Mouse (Mus musculus) kidney, postnatal 0 days (tissue): ENCODE results near the gene Ubr1. TPM values are rescaled to one million over a fixed set of nuclear protein-coding genes. Genes with fewer than 3 reads are reported as not detected.

Experiments
- ATAC-seq: fragments of 200-750 bp; cut with Nextera tagmentation; replicated peaks from 2 replicates; pipeline ENCODE4 v1.8.0; 2017; ENCODE audit warnings: low read depth, moderate number of reproducible peaks, moderate TSS enrichment, moderate library complexity; ENCODE audit not compliant: low FRiP score
- DNase-seq: peaks from one replicate; pipeline ENCODE4 v3.0.0-alpha.2; 2016; ENCODE audit warnings: low spot score
- H3K27ac ChIP-seq: fragments of 300-500 bp; sonication (generic); 2 replicates; pipeline ENCODE4 v1.5.1; 2014; ENCODE audit warnings: mild to moderate bottlenecking
- H3K27me3 ChIP-seq: fragments of 300-500 bp; sonication (generic); 2 replicates; pipeline ENCODE4 v1.6.1; 2014; ENCODE audit warnings: low read length, mixed read lengths; ENCODE audit not compliant: insufficient read depth
- H3K36me3 ChIP-seq: fragments of 300-500 bp; sonication (generic); 2 replicates; pipeline ENCODE4 v1.6.1; 2014; ENCODE audit warnings: low read length, mixed read lengths; ENCODE audit not compliant: insufficient read depth
- H3K4me1 ChIP-seq: fragments of 300-500 bp; sonication (generic); replicated peaks from 2 replicates; pipeline ENCODE4 v1.6.1; 2014; ENCODE audit warnings: antibody characterized with exemption, low read length, mixed read lengths; ENCODE audit not compliant: insufficient read depth
- H3K4me2 ChIP-seq: fragments of 300-500 bp; sonication (generic); 2 replicates; pipeline ENCODE4 v1.6.1; 2014; ENCODE audit warnings: mild to moderate bottlenecking, low read length, moderate library complexity, mixed read lengths
- H3K4me3 ChIP-seq: fragments of 300-500 bp; sonication (generic); replicated peaks from 2 replicates; pipeline ENCODE4 v1.5.1; 2014; ENCODE audit warnings: low read depth, low read length
- H3K9ac ChIP-seq: fragments of 300-500 bp; sonication (generic); 2 replicates; pipeline ENCODE4 v1.6.1; 2014; ENCODE audit warnings: low read depth, low read length
- H3K9me3 ChIP-seq: fragments of 300-500 bp; sonication (generic); replicated peaks from 2 replicates; pipeline ENCODE4 v1.6.1; 2016; ENCODE audit warnings: low read length, inconsistent platforms, mixed read lengths
- CTCF ChIP-seq: IDR thresholded peaks from 2 replicates; pipeline ENCODE4 v1.5.1; 2016; ENCODE audit warnings: antibody characterized with exemption, low read depth, mild to moderate bottlenecking, moderate library complexity
- WGBS: fragments of 180-500 bp; shearing (Covaris S2); extraction: QIAGEN DNeasy Blood & Tissue Kit; methylation state at CpG from one replicate; pipeline ENCODE4 v1.1.7; 2014; 5-methylcytosine and 5-hydroxymethylcytosine counted together
- polyA plus RNA-seq: library from polyadenylated mRNA; unstranded; fragments of >200 nt; fragmentation: Nextera tagmentation; extraction: Ambion mirVana; gene quantifications from 2 replicates; pipeline ENCODE4 v1.2.1, GENCODE M21; 2015

The Ubr1 gene
- polyA plus RNA-seq, 1 experiment from 2014 or later = 16.2 TPM

DNA sequence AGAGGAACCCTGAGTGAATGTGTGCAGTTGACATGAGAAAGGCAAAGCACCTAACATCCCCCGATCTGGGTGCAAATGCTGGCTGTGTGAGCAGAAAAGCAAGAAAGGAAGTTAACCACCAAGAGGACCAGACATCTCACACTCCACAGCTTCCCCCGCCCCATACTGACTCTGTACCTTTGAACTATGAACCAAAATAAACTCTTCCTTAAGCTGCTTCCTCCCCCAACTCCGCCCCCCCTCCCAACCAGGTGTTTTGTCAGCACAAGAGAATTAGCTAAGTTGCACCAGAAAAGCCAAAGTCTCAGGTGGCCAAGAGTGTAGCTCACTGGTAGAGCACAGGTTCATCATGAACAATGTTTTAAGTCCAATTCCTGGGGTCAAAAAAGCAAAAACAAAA, 117.4 kb downstream of the Ubr1 start:
- WGBS = 77% methylated on average over 3 of the region's 3 CpGs
- no peaks in the 10 kb centered on the region for H3K9me3 ChIP-seq
- no peak overlapping the region for H3K4me2 ChIP-seq
- H3K4me3 ChIP-seq = no peak overlapping the region
- no peak for DNase-seq
- H3K36me3 ChIP-seq = no peaks in the 10 kb centered on the region
- no peaks in the 10 kb centered on the region for H3K27me3 ChIP-seq
- no peak overlapping the region for H3K27ac ChIP-seq
- no peaks in the 10 kb centered on the region for H3K4me1 ChIP-seq
- H3K9ac ChIP-seq = no peak overlapping the region
- ATAC-seq = no peak
- TF ChIP-seq CTCF = no peak

GRCm38 (mm10) chr2:120852626-120853025, 117.9 kb downstream of the Ubr1 start:
- Histone ChIP-seq H3K4me1 (no peaks in the 10 kb centered on the region), H3K27me3 (no peaks in the 10 kb centered on the region), H3K4me2 (no peak overlapping the region), H3K27ac (no peak overlapping the region), H3K9ac (no peak overlapping the region), H3K4me3 (no peak overlapping the region), H3K36me3 (no peaks in the 10 kb centered on the region), H3K9me3 (no peaks in the 10 kb centered on the region)
- whole genome bisulfite sequencing = 17% methylated on average over 1 of the region's 1 CpGs
- no peak for TF ChIP-seq CTCF
- ATAC-seq = no peak
- no peak for DNase-seq

GRCm38 (mm10) chr2:120850424-120851082, 120.0 kb downstream of the Ubr1 start, which contains the start of gene Ttbk2:
Ttbk2 (minus strand) TSS chr2:120850604.
- Histone ChIP-seq H3K4me3 (peak within 1 kb of the TSS; percentile 77), H3K4me1 (no peaks in the 10 kb centered on the region), H3K27me3 (no peaks in the 10 kb centered on the region), H3K36me3 (no peaks in the 10 kb centered on the region), H3K9ac (peak within 1 kb of the TSS; percentile 65), H3K4me2 (peak within 1 kb of the TSS; percentile 90), H3K9me3 (no peaks in the 10 kb centered on the region), H3K27ac (peak within 1 kb of the TSS; percentile 27; the same call in 1 of the 2 replicates)
- DNase-seq (peak; percentile 99), ATAC-seq (peak; percentile 99)
- peak; percentile 53 for TF ChIP-seq CTCF
- WGBS = under 1% methylated on average over 39 of the region's 39 CpGs

- no peak for TF ChIP-seq CTCF
These were observed 120.8 kb downstream of the Ubr1 start, which contains the start of gene Cdan1 for GRCm38 (mm10) chr2:120849449-120850423. Cdan1 (minus strand) TSS chr2:120850128.

DNA sequence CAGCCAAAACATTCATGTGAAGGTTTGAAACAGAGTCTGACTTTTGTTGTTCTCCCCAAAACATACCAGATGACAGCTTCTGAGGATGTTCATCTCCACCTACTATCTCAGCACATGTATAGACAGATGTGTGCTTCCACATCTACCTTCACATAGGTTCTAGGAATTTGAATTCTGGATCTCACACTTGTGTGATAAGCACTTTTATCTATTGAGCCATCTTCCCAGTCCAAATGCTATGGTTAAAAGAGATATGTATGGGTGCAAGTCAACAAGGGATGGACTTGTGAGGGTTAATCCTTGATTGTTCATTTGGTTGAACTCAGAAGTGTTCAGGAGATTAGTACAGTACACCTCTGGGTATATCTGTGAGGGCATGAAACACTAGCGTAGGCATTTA, 125.2 kb downstream of the Ubr1 start:
- H3K9me3 ChIP-seq = no peaks in the 10 kb centered on the region
- no peak for DNase-seq
- 100% methylated on average over 1 of the region's 1 CpGs for WGBS
- H3K36me3 ChIP-seq = no peaks in the 10 kb centered on the region
- ATAC-seq = no peak
- H3K4me1 ChIP-seq = no peaks in the 10 kb centered on the region
- H3K4me3 ChIP-seq = no peak overlapping the region
- H3K27ac ChIP-seq = no peak overlapping the region
- H3K27me3 ChIP-seq = no peaks in the 10 kb centered on the region
- no peak overlapping the region for H3K4me2 ChIP-seq
- no peak for TF ChIP-seq CTCF
- H3K9ac ChIP-seq = no peak overlapping the region

More at GRCm38 (mm10) chr2:120849449-120850423, 120.8 kb downstream of the Ubr1 start, which contains the start of gene Cdan1:
- Histone ChIP-seq H3K36me3 (no peaks in the 10 kb centered on the region), H3K27me3 (no peaks in the 10 kb centered on the region), H3K4me1 (no peaks in the 10 kb centered on the region), H3K4me3 (peak within 1 kb of the TSS; percentile 77), H3K4me2 (peak within 1 kb of the TSS; percentile 90), H3K9me3 (no peaks in the 10 kb centered on the region), H3K27ac (peak within 1 kb of the TSS; percentile 27; the same call in 1 of the 2 replicates), H3K9ac (peak within 1 kb of the TSS; percentile 65)
- ATAC-seq (peak; percentile 64), DNase-seq (peak; percentile 62)
- WGBS = under 1% methylated on average over 64 of the region's 71 CpGs

- H3K27me3 ChIP-seq = no peaks in the 10 kb centered on the region
- no peak for TF ChIP-seq CTCF
- no peak overlapping the region for H3K27ac ChIP-seq
- WGBS = 73% methylated on average over 4 of the region's 4 CpGs
- H3K36me3 ChIP-seq = no peaks in the 10 kb centered on the region
- no peak overlapping the region for H3K4me2 ChIP-seq
- no peak overlapping the region for H3K9ac ChIP-seq
- DNase-seq (no peak), ATAC-seq (no peak)
- H3K4me1 ChIP-seq = no peaks in the 10 kb centered on the region
- no peak overlapping the region for H3K4me3 ChIP-seq
- no peaks in the 10 kb centered on the region for H3K9me3 ChIP-seq
These were observed 126.5 kb downstream of the Ubr1 start for GRCm38 (mm10) chr2:120843990-120844389.
